Mouse (Mus musculus) lung, postnatal 0 days (tissue): Measurements from ENCODE around the gene Tctex1d2. TPM values are rescaled to one million over a fixed set of nuclear protein-coding genes. Genes with fewer than 3 reads are reported as not detected.

Experiments used
- ATAC-seq: fragments of 200-750 bp; cut with Nextera tagmentation; 2 replicates; pipeline ENCODE4 v1.8.0; 2017; ENCODE audit warnings: moderate library complexity
- DNase-seq: peaks from one replicate; pipeline ENCODE4 v3.0.0-alpha.2; 2016; ENCODE audit warnings: low spot score
- H3K27ac ChIP-seq: fragments of 300-500 bp; sonication (generic); 2 replicates; pipeline ENCODE4 v1.5.1; 2014; ENCODE audit warnings: antibody characterized with exemption, mild to moderate bottlenecking, low read length, mixed read lengths
- H3K27me3 ChIP-seq: fragments of 300-500 bp; sonication (generic); replicated peaks from 2 replicates; pipeline ENCODE4 v1.6.1; 2014; ENCODE audit warnings: low read length, mixed read lengths; ENCODE audit not compliant: insufficient read depth
- H3K36me3 ChIP-seq: fragments of 300-500 bp; sonication (generic); 2 replicates; pipeline ENCODE4 v1.6.1; 2014; ENCODE audit warnings: low read length, mixed read lengths; ENCODE audit not compliant: insufficient read depth
- H3K4me1 ChIP-seq: fragments of 300-500 bp; sonication (generic); 2 replicates; pipeline ENCODE4 v1.6.1; 2014; ENCODE audit warnings: antibody characterized with exemption, low read depth, low read length, mixed read lengths; ENCODE audit not compliant: insufficient read depth
- H3K4me2 ChIP-seq: fragments of 300-500 bp; sonication (generic); replicated peaks from 2 replicates; pipeline ENCODE4 v1.6.1; 2014; ENCODE audit warnings: low read depth, mild to moderate bottlenecking, low read length, moderate library complexity, mixed read lengths
- H3K4me3 ChIP-seq: fragments of 300-500 bp; sonication (generic); 2 replicates; pipeline ENCODE4 v1.5.1; 2014; ENCODE audit warnings: low read depth, low read length
- H3K9ac ChIP-seq: fragments of 300-500 bp; sonication (generic); replicated peaks from 2 replicates; pipeline ENCODE4 v1.6.1; 2014; ENCODE audit warnings: low read depth, mild to moderate bottlenecking
- H3K9me3 ChIP-seq: fragments of 300-500 bp; sonication (generic); 2 replicates; pipeline ENCODE4 v1.6.1; 2016; ENCODE audit warnings: low read length, mixed read lengths
- CTCF ChIP-seq: IDR thresholded peaks from 2 replicates; pipeline ENCODE4 v1.5.1; 2016; ENCODE audit warnings: antibody characterized with exemption, mild to moderate bottlenecking
- EP300 ChIP-seq: IDR thresholded peaks from 2 replicates; pipeline ENCODE4 v1.6.1; 2016; ENCODE audit warnings: antibody characterized with exemption, mild to moderate bottlenecking, control low read depth
- WGBS: fragments of 180-500 bp; shearing (Covaris S2); extraction: QIAGEN DNeasy Blood & Tissue Kit; methylation state at CpG from one replicate; pipeline ENCODE4 v1.1.7; 2014; 5-methylcytosine and 5-hydroxymethylcytosine counted together
- polyA plus RNA-seq: library from polyadenylated mRNA; unstranded; fragments of >200 nt; fragmentation: Nextera tagmentation; extraction: Ambion mirVana; gene quantifications from 2 replicates; pipeline ENCODE4 v1.2.1, GENCODE M21; 2015

Gene Tctex1d2
- polyA plus RNA-seq, 1 experiment from 2014 or later, result 24.0 TPM

DNA sequence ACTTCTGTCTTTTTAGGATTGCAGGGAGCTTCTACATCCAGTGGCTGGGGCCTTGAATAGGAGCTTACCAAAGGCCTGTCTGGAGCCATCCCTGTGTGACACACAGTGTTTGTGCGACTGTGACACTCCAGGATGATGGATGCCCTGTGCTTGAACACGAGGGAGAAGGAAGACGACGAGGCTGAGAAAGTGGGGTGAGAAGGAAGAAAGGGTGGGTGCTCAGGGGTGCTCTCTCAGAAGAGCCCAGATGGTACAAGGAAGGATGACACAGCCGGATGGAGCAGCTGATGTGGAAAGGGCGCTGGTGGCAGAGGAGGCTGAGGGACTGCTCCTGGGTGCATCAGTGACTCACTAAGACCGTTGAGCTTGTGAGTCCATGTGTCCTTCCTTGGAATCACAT lies 19.2 kb upstream of the Tctex1d2 start, which contains the start of gene Tm4sf19:
Gene Tm4sf19, plus strand, starts transcription at position 240 of the 400 bp plus-strand sequence.
- 65% methylated on average over 7 of the region's 7 CpGs for WGBS
- no peak within 1 kb of the TSS for H3K4me2 ChIP-seq
- DNase-seq (no peak), ATAC-seq (no peak)
- no peaks in the 10 kb centered on the region for H3K4me1 ChIP-seq
- no peak within 1 kb of the TSS for H3K4me3 ChIP-seq
- H3K36me3 ChIP-seq, result no peaks in the 10 kb centered on the region
- TF ChIP-seq CTCF, result no peak
- no peak for TF ChIP-seq EP300
- no peaks in the 10 kb centered on the region for H3K27me3 ChIP-seq
- no peak within 1 kb of the TSS for H3K9ac ChIP-seq
- H3K9me3 ChIP-seq, result no peaks in the 10 kb centered on the region
- no peak within 1 kb of the TSS for H3K27ac ChIP-seq

DNA sequence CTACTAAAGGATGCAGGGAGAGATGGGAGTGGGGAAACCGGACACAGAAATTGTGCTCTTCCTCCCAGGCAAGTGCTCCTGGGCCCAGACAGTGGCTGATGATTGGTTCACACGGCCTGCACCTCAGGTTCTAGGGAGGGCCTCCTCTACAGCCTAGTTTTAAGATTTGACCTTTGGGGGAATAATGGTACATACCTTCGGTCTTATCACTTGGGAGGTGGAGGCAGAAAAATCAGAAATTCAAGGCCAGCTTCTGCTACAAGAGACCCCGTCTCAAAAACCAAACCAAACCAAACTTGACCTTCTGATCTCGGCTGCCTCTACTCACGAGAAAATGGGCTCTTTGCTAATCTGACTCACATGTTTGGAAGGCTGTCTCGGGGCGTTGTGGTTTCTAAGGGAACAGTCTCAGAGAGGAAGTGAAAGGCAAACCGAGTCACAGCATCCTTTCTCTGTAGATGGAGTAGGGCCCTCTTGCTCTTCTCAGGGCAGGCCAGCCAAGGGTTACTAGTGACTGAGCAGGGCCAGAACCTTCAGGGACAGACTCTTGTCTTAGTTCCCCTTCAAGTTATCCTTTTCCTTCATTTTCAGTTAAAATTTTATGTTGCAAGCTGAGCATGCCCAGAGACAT lies 18.1 kb upstream of the Tctex1d2 start:
- WGBS, result 67% methylated on average over 9 of the region's 9 CpGs
- peak; percentile 18 for DNase-seq
- Histone ChIP-seq H3K9me3 (no peaks in the 10 kb centered on the region), H3K4me3 (no peak overlapping the region), H3K27ac (no peak overlapping the region), H3K4me1 (no peaks in the 10 kb centered on the region), H3K9ac (no peak overlapping the region), H3K36me3 (no peaks in the 10 kb centered on the region), H3K27me3 (no peaks in the 10 kb centered on the region), H3K4me2 (no peak overlapping the region)
- TF ChIP-seq EP300 (no peak), CTCF (no peak)
- no peak for ATAC-seq

DNA sequence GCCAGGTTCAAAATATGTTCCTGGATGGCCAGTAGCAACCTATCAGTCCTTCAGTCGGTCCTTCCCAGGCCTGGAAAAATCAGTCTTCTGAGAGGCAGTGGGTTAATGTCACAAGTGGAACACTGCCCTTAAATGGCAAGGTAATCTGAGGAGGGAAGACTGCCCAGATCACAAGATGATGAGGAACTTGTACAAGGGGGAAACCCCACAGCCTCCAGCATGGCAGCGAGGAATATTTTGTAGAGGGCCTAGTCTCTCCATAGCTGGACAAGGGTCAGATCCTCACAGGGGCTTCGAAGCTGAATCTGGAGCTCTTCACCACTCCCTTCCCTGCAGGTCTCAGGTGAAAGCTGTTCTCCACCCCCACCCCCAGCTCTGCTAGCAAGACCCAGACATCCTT lies 16.7 kb upstream of the Tctex1d2 start:
- Histone ChIP-seq H3K36me3 (no peaks in the 10 kb centered on the region), H3K9ac (no peak overlapping the region), H3K4me3 (no peak overlapping the region), H3K4me2 (no peak overlapping the region), H3K9me3 (no peaks in the 10 kb centered on the region), H3K4me1 (no peaks in the 10 kb centered on the region), H3K27ac (no peak overlapping the region), H3K27me3 (no peaks in the 10 kb centered on the region)
- DNase-seq (no peak), ATAC-seq (no peak)
- TF ChIP-seq EP300 (no peak), CTCF (no peak)
- 82% methylated on average over 3 of the region's 3 CpGs for WGBS

DNA sequence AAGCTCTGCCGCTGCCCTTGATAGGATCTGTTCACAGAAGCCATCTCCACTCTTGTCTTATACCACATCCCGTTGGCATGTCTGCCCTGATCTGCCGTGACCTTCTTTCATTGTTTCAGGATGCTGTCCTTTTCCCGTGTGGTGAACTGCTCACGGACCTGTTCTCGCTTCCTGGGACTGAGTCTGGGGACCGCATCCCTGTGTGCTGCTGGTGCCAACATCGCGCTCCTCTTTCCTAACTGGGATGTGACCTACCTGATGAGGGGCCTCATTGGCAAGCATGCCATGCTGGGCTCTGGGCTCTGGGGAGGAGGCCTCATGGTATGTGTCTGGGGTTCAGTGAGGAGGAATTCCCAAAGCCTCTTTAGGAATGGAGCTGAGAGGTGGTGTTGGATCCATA lies 13.8 kb upstream of the Tctex1d2 start:
- 83% methylated on average over 9 of the region's 9 CpGs for WGBS

DNA sequence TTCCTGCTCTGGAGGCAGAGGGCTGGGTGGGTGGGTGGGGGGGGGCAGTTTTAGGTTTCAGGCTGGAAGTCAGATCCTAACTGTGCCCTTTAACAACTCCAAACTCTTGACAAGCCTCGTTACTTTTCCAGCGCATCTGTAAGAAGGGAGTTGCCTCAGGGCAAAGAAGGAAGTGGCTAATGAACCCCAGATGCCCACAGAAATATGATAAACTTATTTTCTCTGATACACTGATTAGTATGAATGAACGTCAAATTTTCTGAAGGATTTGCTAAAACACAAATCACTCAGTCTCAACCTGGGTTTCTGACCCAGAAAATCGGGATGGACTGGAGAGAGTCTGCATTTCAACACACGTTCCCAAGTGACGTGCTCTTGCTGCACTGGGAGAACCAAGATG lies 12.8 kb upstream of the Tctex1d2 start:
- no peak for TF ChIP-seq EP300
- TF ChIP-seq CTCF, result no peak
- no peak overlapping the region for H3K9ac ChIP-seq
- H3K27me3 ChIP-seq, result no peaks in the 10 kb centered on the region
- DNase-seq (no peak), ATAC-seq (no peak)
- no peaks in the 10 kb centered on the region for H3K36me3 ChIP-seq
- no peak overlapping the region for H3K27ac ChIP-seq
- H3K9me3 ChIP-seq, result no peaks in the 10 kb centered on the region
- H3K4me1 ChIP-seq, result no peaks in the 10 kb centered on the region
- no peak overlapping the region for H3K4me2 ChIP-seq
- H3K4me3 ChIP-seq, result no peak overlapping the region
- WGBS, result 79% methylated on average over 6 of the region's 6 CpGs

More for the DNA sequence above, 13.8 kb upstream of the Tctex1d2 start:
- no peaks in the 10 kb centered on the region for H3K4me1 ChIP-seq
- no peaks in the 10 kb centered on the region for H3K36me3 ChIP-seq
- no peak overlapping the region for H3K4me3 ChIP-seq
- H3K9me3 ChIP-seq, result no peaks in the 10 kb centered on the region
- DNase-seq (no peak), ATAC-seq (no peak)
- TF ChIP-seq CTCF (no peak), EP300 (no peak)
- no peaks in the 10 kb centered on the region for H3K27me3 ChIP-seq
- no peak overlapping the region for H3K4me2 ChIP-seq
- H3K9ac ChIP-seq, result no peak overlapping the region
- no peak overlapping the region for H3K27ac ChIP-seq

DNA sequence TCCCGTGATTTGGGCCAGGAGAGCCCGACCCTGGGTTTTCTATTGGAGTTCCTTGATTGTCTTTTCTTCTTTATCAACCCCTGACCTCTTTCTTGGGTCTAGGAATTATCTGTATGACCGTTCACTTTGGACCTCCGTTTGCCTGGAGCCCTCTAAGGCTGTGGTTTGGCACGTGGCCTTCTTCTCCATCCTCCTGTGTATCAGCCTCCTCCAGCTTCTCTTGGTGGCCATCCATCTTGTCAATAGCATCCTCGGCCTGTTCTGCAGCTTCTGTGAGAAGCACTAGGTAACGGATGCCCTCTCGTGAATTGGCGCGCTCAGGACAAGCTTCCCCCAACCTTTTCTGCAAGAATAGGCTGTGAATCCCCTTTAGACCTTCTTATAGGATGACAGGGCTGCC lies 11.8 kb upstream of the Tctex1d2 start:
- DNase-seq (no peak), ATAC-seq (no peak)
- Histone ChIP-seq H3K4me2 (no peak overlapping the region), H3K27me3 (no peaks in the 10 kb centered on the region), H3K9ac (no peak overlapping the region), H3K36me3 (no peaks in the 10 kb centered on the region), H3K27ac (no peak overlapping the region), H3K9me3 (no peaks in the 10 kb centered on the region), H3K4me3 (no peak overlapping the region), H3K4me1 (no peaks in the 10 kb centered on the region)
- WGBS, result 71% methylated on average over 10 of the region's 10 CpGs
- no peak for TF ChIP-seq EP300
- TF ChIP-seq CTCF, result no peak

DNA sequence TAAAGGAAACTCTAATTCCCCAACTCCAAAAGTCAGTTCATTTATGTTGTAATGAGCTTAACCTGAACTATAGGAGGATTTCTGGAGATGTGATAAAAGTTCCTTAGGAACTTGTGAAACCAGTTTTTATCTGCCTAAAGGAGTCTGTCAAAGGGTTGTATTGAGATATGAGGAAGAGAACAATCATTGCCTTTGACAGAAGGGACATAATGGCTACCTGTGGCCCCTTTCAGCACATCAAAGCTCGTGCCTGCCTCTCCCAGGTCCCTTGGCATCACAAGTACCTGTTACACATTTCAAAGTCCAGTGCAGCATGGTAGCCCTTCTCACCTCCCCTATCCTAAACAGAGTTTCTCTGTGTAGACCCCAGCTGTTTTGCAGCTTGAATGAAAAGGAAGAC lies 2.0 kb upstream of the Tctex1d2 start:
- Histone ChIP-seq H3K4me2 (no peak overlapping the region), H3K4me3 (no peak overlapping the region), H3K36me3 (no peaks in the 10 kb centered on the region), H3K27me3 (no peaks in the 10 kb centered on the region), H3K4me1 (no peaks in the 10 kb centered on the region; the same call in 1 of the 2 replicates), H3K27ac (no peak overlapping the region), H3K9ac (no peak overlapping the region), H3K9me3 (no peaks in the 10 kb centered on the region)
- WGBS, result 36% methylated on average over 1 of the region's 1 CpGs
- DNase-seq (no peak), ATAC-seq (no peak)
- TF ChIP-seq EP300, result no peak
- no peak for TF ChIP-seq CTCF
